Mouse (Mus musculus) MEL (cell line): ENCODE measurements at regions not wholly inside any gene's neighbourhood (a gene's known extent, or its start where the extent isn't known, plus 50 kb on each side); places are given as distances from the start of the nearest gene placed in this dataset.
A peak's percentile ranks its signal among the peaks of the same experiment; 100 is the strongest.

Experiments used
- BHLHE40 ChIP-seq: IDR thresholded peaks from 2 replicates; pipeline ENCODE4 v1.6.1; 2012; ENCODE audit warnings: low read depth, mild to moderate bottlenecking, inconsistent platforms, low read length, improper control_type of control experiment, borderline replicate concordance
- CHD2 ChIP-seq: IDR thresholded peaks from 2 replicates; pipeline ENCODE4 v1.6.1; 2011; ENCODE audit warnings: low read length, improper control_type of control experiment
- CTCF ChIP-seq, 3 experiments: IDR thresholded peaks in 2 of 3; conservative IDR thresholded peaks in 1 of 3; 2 replicates each; pipeline ENCODE4 v1.5.1; 2011 to 2012; ENCODE audit warnings: low read length in 3 of 3, low read depth in 2 of 3, mild to moderate bottlenecking in 2 of 3, improper control_type of control experiment in 1 of 3, inconsistent platforms in 1 of 3, mixed read lengths in 1 of 3, moderate library complexity in 1 of 3; ENCODE audit not compliant: control insufficient read depth in 1 of 3, insufficient read depth in 1 of 3, poor library complexity in 1 of 3, severe bottlenecking in 1 of 3
- E2F4 ChIP-seq: IDR thresholded peaks from 2 replicates; pipeline ENCODE4 v1.6.1; 2011; ENCODE audit warnings: low read depth, low read length, improper control_type of control experiment, borderline replicate concordance
- EP300 ChIP-seq, 2 experiments: IDR thresholded peaks; 2 replicates each; pipeline ENCODE4 v1.6.1; 2011; ENCODE audit warnings: improper control_type of control experiment in 2 of 2, low read length in 2 of 2, low read depth in 1 of 2, mild to moderate bottlenecking in 1 of 2
- ETS1 ChIP-seq: IDR thresholded peaks from 2 replicates; pipeline ENCODE4 v1.6.1; 2012; ENCODE audit warnings: low read depth, mild to moderate bottlenecking, inconsistent platforms, low read length, improper control_type of control experiment, moderate library complexity
- JUND ChIP-seq: IDR thresholded peaks from 2 replicates; pipeline ENCODE4 v1.6.1; 2011; ENCODE audit warnings: low read depth, mild to moderate bottlenecking, improper control_type of control experiment, low read length
- MAFK ChIP-seq: IDR thresholded peaks from 2 replicates; pipeline ENCODE4 v1.6.1; 2011; ENCODE audit warnings: low read depth, mild to moderate bottlenecking, low read length, improper control_type of control experiment, borderline replicate concordance
- MAX ChIP-seq: IDR thresholded peaks from 2 replicates; pipeline ENCODE4 v1.6.1; 2011; ENCODE audit warnings: low read length, improper control_type of control experiment
- MYC ChIP-seq: IDR thresholded peaks from 2 replicates; pipeline ENCODE4 v1.6.1; 2011; ENCODE audit warnings: low read depth, mild to moderate bottlenecking, low read length, improper control_type of control experiment, moderate library complexity
- NELFE ChIP-seq: IDR thresholded peaks from 2 replicates; pipeline ENCODE4 v1.6.1; 2011; ENCODE audit warnings: low read depth, low read length, improper control_type of control experiment
- POLR2A ChIP-seq, 2 experiments: IDR thresholded peaks; 2 replicates each; pipeline ENCODE4 v1.6.1; 2011 to 2012; ENCODE audit warnings: low read length in 2 of 2, mild to moderate bottlenecking in 2 of 2, control low read depth in 1 of 2, improper control_type of control experiment in 1 of 2, low read depth in 1 of 2, moderate library complexity in 1 of 2; ENCODE audit not compliant: control insufficient read depth in 1 of 2, insufficient read depth in 1 of 2, poor library complexity in 1 of 2
- USF1 ChIP-seq: IDR thresholded peaks from 2 replicates; pipeline ENCODE4 v1.6.1; 2014; ENCODE audit warnings: low read depth, mild to moderate bottlenecking, inconsistent platforms, low read length, improper control_type of control experiment, moderate library complexity
- ZKSCAN1 ChIP-seq: IDR thresholded peaks from 2 replicates; pipeline ENCODE4 v1.6.1; 2012; ENCODE audit warnings: low read depth, mild to moderate bottlenecking, inconsistent platforms, low read length, improper control_type of control experiment, moderate library complexity

DNA sequence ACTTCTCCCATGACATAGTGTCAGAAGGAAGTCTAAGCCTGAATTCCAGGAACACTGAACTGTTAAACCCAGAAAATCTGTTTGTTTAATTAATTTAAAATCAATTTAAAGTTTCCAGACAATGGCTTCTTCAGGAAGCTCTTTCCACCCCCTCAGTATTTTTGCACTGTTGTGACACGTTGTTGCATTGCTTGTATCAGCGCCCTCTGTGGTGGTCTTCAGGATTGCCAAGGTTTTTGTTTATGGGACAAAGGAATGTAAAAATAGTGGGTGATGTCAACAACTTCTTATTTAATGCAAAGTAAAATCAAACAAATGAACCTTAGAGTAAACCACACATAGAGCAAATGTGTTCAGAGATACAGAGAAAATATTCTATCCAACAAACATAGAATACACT lies 107.5 kb downstream of the Nab1 start:
- TF ChIP-seq BHLHE40: no peak
- no peak for TF ChIP-seq POLR2A (IDR thresholded peaks at IDR 0.05; ENCODE audit: control insufficient read depth in 1 of 2, insufficient read depth in 1 of 2, low read depth in 1 of 2, low read length in 2 of 2, poor library complexity in 1 of 2)
- peak; percentile 16 to 42 (median 36); a peak in 4 of 6 replicates for TF ChIP-seq CTCF (IDR thresholded peaks at IDR 0.05 in 2 of 3, conservative IDR thresholded peaks at IDR 0.05 in 1 of 3; ENCODE audit: control insufficient read depth in 1 of 3, insufficient read depth in 1 of 3, low read depth in 2 of 3, low read length in 3 of 3, poor library complexity in 1 of 3, severe bottlenecking in 1 of 3)
- no peak for TF ChIP-seq JUND
- no peak for TF ChIP-seq NELFE
- TF ChIP-seq EP300 (IDR thresholded peaks at IDR 0.05; ENCODE audit: low read depth in 1 of 2, low read length in 2 of 2): no peak
- TF ChIP-seq CHD2: no peak
- TF ChIP-seq USF1: no peak
- no peak for TF ChIP-seq MAX
- TF ChIP-seq MYC: 0 out of 2 replicates have a peak, but pooled peaks have one; percentile 31
- TF ChIP-seq ZKSCAN1: no peak
- TF ChIP-seq MAFK: no peak
- TF ChIP-seq ETS1: no peak
- TF ChIP-seq E2F4: no peak
